Mouse (Mus musculus): ENCODE measurements around the gene Dlgap1. TPM values are rescaled to one million over a fixed set of nuclear protein-coding genes. Genes with fewer than 3 reads are reported as not detected.
A peak's percentile ranks its signal among the peaks of the same experiment; 100 is the strongest.

Gene Dlgap1
- polyA plus RNA-seq, 1 experiment from 2014 or later = 3.8 TPM

GRCm38 (mm10) chr17:70728719-70729281 is 759.9 kb downstream of the Dlgap1 start:
- H3K36me3 ChIP-seq (ENCODE audit: control insufficient read depth, insufficient read depth, low read length) = no peaks in the 10 kb centered on the region
- no peak overlapping the region for H3K4me3 ChIP-seq (ENCODE audit: low read length)
- H3K27ac ChIP-seq (ENCODE audit: low read depth, low read length) = peak overlapping the region; percentile 24; the same call in 1 of the 2 replicates
- 81% methylated on average over 5 of the region's 5 CpGs for WGBS
- no peak overlapping the region for H3K4me2 ChIP-seq (replicated peaks; ENCODE audit: low read depth, low read length)
- no peaks in the 10 kb centered on the region for H3K4me1 ChIP-seq (ENCODE audit: control insufficient read depth, insufficient read depth, low read length)
- no peaks in the 10 kb centered on the region for H3K9me3 ChIP-seq (ENCODE audit: control insufficient read depth, low read length)
- no peak overlapping the region for H3K9ac ChIP-seq (ENCODE audit: low read depth, low read length)
- ATAC-seq (ENCODE audit: low FRiP score, low TSS enrichment) = peak; percentile 46; the same call in 1 of the 2 replicates
- H3K27me3 ChIP-seq (ENCODE audit: control insufficient read depth, insufficient read depth, low read length) = no peaks in the 10 kb centered on the region

- Histone ChIP-seq H3K9me3 (ENCODE audit: control insufficient read depth, low read length) (no peaks in the 10 kb centered on the region), H3K27me3 (ENCODE audit: control insufficient read depth, insufficient read depth, low read length) (no peaks in the 10 kb centered on the region), H3K4me1 (ENCODE audit: control insufficient read depth, insufficient read depth, low read length) (peaks cover 18% of the 10 kb centered on the region), H3K36me3 (ENCODE audit: control insufficient read depth, insufficient read depth, low read length) (no peaks in the 10 kb centered on the region), H3K9ac (ENCODE audit: low read depth, low read length) (no peak overlapping the region), H3K4me3 (ENCODE audit: low read length) (no peak overlapping the region), H3K4me2 (replicated peaks; ENCODE audit: low read depth, low read length) (no peak overlapping the region), H3K27ac (ENCODE audit: low read depth, low read length) (no peak overlapping the region)
- WGBS = 74% methylated on average over 3 of the region's 3 CpGs
- ATAC-seq (ENCODE audit: low FRiP score, low TSS enrichment) = no peak
These were observed 765.9 kb downstream of the Dlgap1 start for GRCm38 (mm10) chr17:70734728-70735127.

GRCm38 (mm10) chr17:70735396-70735795 is 766.5 kb downstream of the Dlgap1 start:
- H3K36me3 ChIP-seq (ENCODE audit: control insufficient read depth, insufficient read depth, low read length) = no peaks in the 10 kb centered on the region

GRCm38 (mm10) chr17:70737424-70737823 is 768.6 kb downstream of the Dlgap1 start:
- Histone ChIP-seq H3K27me3 (ENCODE audit: control insufficient read depth, insufficient read depth, low read length) (no peaks in the 10 kb centered on the region), H3K27ac (ENCODE audit: low read depth, low read length) (peak overlapping the region; percentile 83), H3K36me3 (ENCODE audit: control insufficient read depth, insufficient read depth, low read length) (no peaks in the 10 kb centered on the region), H3K4me2 (replicated peaks; ENCODE audit: low read depth, low read length) (peak overlapping the region; percentile 61), H3K9me3 (ENCODE audit: control insufficient read depth, low read length) (no peaks in the 10 kb centered on the region), H3K4me3 (ENCODE audit: low read length) (peak overlapping the region; percentile 25; the same call in 1 of the 2 replicates), H3K9ac (ENCODE audit: low read depth, low read length) (no peak overlapping the region), H3K4me1 (ENCODE audit: control insufficient read depth, insufficient read depth, low read length) (peaks cover 18% of the 10 kb centered on the region)
- 4% methylated on average over 6 of the region's 6 CpGs for WGBS
- ATAC-seq (ENCODE audit: low FRiP score, low TSS enrichment) = peak; percentile 78

More at GRCm38 (mm10) chr17:70735396-70735795, 766.5 kb downstream of the Dlgap1 start:
- H3K9me3 ChIP-seq (ENCODE audit: control insufficient read depth, low read length) = no peaks in the 10 kb centered on the region
- no peak overlapping the region for H3K9ac ChIP-seq (ENCODE audit: low read depth, low read length)
- no peaks in the 10 kb centered on the region for H3K27me3 ChIP-seq (ENCODE audit: control insufficient read depth, insufficient read depth, low read length)
- whole genome bisulfite sequencing = 74% methylated on average over 3 of the region's 3 CpGs
- H3K27ac ChIP-seq (ENCODE audit: low read depth, low read length) = no peak overlapping the region
- H3K4me3 ChIP-seq (ENCODE audit: low read length) = no peak overlapping the region
- H3K4me2 ChIP-seq (replicated peaks; ENCODE audit: low read depth, low read length) = no peak overlapping the region
- H3K4me1 ChIP-seq (ENCODE audit: control insufficient read depth, insufficient read depth, low read length) = peaks cover 18% of the 10 kb centered on the region
- no peak for ATAC-seq (ENCODE audit: low FRiP score, low TSS enrichment)

- H3K4me2 ChIP-seq (replicated peaks; ENCODE audit: low read depth, low read length) = peak overlapping the region; percentile 61
- H3K4me1 ChIP-seq (ENCODE audit: control insufficient read depth, insufficient read depth, low read length) = peaks cover 18% of the 10 kb centered on the region
- WGBS = 2% methylated on average over 17 of the region's 17 CpGs
- H3K9ac ChIP-seq (ENCODE audit: low read depth, low read length) = peak overlapping the region; percentile 47
- H3K27ac ChIP-seq (ENCODE audit: low read depth, low read length) = peak overlapping the region; percentile 83
- no peaks in the 10 kb centered on the region for H3K36me3 ChIP-seq (ENCODE audit: control insufficient read depth, insufficient read depth, low read length)
- H3K27me3 ChIP-seq (ENCODE audit: control insufficient read depth, insufficient read depth, low read length) = no peaks in the 10 kb centered on the region
- H3K4me3 ChIP-seq (ENCODE audit: low read length) = peak overlapping the region; percentile 25
- no peaks in the 10 kb centered on the region for H3K9me3 ChIP-seq (ENCODE audit: control insufficient read depth, low read length)
- peak; percentile 88 for ATAC-seq (ENCODE audit: low FRiP score, low TSS enrichment)
These were observed 769.4 kb downstream of the Dlgap1 start for GRCm38 (mm10) chr17:70738168-70738854.

- Histone ChIP-seq H3K27ac (ENCODE audit: low read depth, low read length) (no peak overlapping the region), H3K4me1 (ENCODE audit: control insufficient read depth, insufficient read depth, low read length) (peaks cover 18% of the 10 kb centered on the region), H3K36me3 (ENCODE audit: control insufficient read depth, insufficient read depth, low read length) (no peaks in the 10 kb centered on the region), H3K27me3 (ENCODE audit: control insufficient read depth, insufficient read depth, low read length) (no peaks in the 10 kb centered on the region), H3K4me3 (ENCODE audit: low read length) (no peak overlapping the region), H3K4me2 (replicated peaks; ENCODE audit: low read depth, low read length) (no peak overlapping the region), H3K9me3 (ENCODE audit: control insufficient read depth, low read length) (no peaks in the 10 kb centered on the region), H3K9ac (ENCODE audit: low read depth, low read length) (no peak overlapping the region)
- WGBS = 83% methylated on average over 6 of the region's 6 CpGs
- ATAC-seq (ENCODE audit: low FRiP score, low TSS enrichment) = no peak
These were observed 770.5 kb downstream of the Dlgap1 start for GRCm38 (mm10) chr17:70739346-70739745.

GRCm38 (mm10) chr17:70741696-70742095 is 772.8 kb downstream of the Dlgap1 start:
- no peaks in the 10 kb centered on the region for H3K36me3 ChIP-seq (ENCODE audit: control insufficient read depth, insufficient read depth, low read length)
- no peak overlapping the region for H3K9ac ChIP-seq (ENCODE audit: low read depth, low read length)
- H3K27ac ChIP-seq (ENCODE audit: low read depth, low read length) = no peak overlapping the region
- no peak for ATAC-seq (ENCODE audit: low FRiP score, low TSS enrichment)
- H3K4me2 ChIP-seq (replicated peaks; ENCODE audit: low read depth, low read length) = no peak overlapping the region
- H3K4me1 ChIP-seq (ENCODE audit: control insufficient read depth, insufficient read depth, low read length) = peaks cover 22% of the 10 kb centered on the region
- H3K4me3 ChIP-seq (ENCODE audit: low read length) = no peak overlapping the region
- H3K27me3 ChIP-seq (ENCODE audit: control insufficient read depth, insufficient read depth, low read length) = no peaks in the 10 kb centered on the region
- WGBS = 72% methylated on average over 1 of the region's 1 CpGs
- H3K9me3 ChIP-seq (ENCODE audit: control insufficient read depth, low read length) = no peaks in the 10 kb centered on the region

- Histone ChIP-seq H3K4me2 (replicated peaks; ENCODE audit: low read depth, low read length) (no peak overlapping the region), H3K9me3 (ENCODE audit: control insufficient read depth, low read length) (no peaks in the 10 kb centered on the region), H3K27me3 (ENCODE audit: control insufficient read depth, insufficient read depth, low read length) (no peaks in the 10 kb centered on the region), H3K36me3 (ENCODE audit: control insufficient read depth, insufficient read depth, low read length) (no peaks in the 10 kb centered on the region), H3K9ac (ENCODE audit: low read depth, low read length) (no peak overlapping the region), H3K4me3 (ENCODE audit: low read length) (no peak overlapping the region), H3K4me1 (ENCODE audit: control insufficient read depth, insufficient read depth, low read length) (peaks cover 24% of the 10 kb centered on the region; the same call in 1 of the 2 replicates), H3K27ac (ENCODE audit: low read depth, low read length) (no peak overlapping the region)
- no peak for ATAC-seq (ENCODE audit: low FRiP score, low TSS enrichment)
- 90% methylated on average over 5 of the region's 5 CpGs for WGBS
These were observed 775.8 kb downstream of the Dlgap1 start for GRCm38 (mm10) chr17:70744570-70745153.

- Histone ChIP-seq H3K9me3 (ENCODE audit: control insufficient read depth, low read length) (no peaks in the 10 kb centered on the region), H3K27ac (ENCODE audit: low read depth, low read length) (no peak overlapping the region), H3K4me2 (replicated peaks; ENCODE audit: low read depth, low read length) (no peak overlapping the region), H3K9ac (ENCODE audit: low read depth, low read length) (no peak overlapping the region), H3K27me3 (ENCODE audit: control insufficient read depth, insufficient read depth, low read length) (no peaks in the 10 kb centered on the region), H3K4me3 (ENCODE audit: low read length) (no peak overlapping the region), H3K4me1 (ENCODE audit: control insufficient read depth, insufficient read depth, low read length) (peaks cover 24% of the 10 kb centered on the region; the same call in 1 of the 2 replicates), H3K36me3 (ENCODE audit: control insufficient read depth, insufficient read depth, low read length) (no peaks in the 10 kb centered on the region)
- WGBS = 72% methylated on average over 6 of the region's 6 CpGs
- ATAC-seq (ENCODE audit: low FRiP score, low TSS enrichment) = peak; percentile 20; the same call in 1 of the 2 replicates
These were observed 776.5 kb downstream of the Dlgap1 start for GRCm38 (mm10) chr17:70745385-70745784.

Data from kidney, embryonic 14.5 days (tissue).